Mouse (Mus musculus) 3134 (cell line): ENCODE data around the gene Rasa2.
"Not testable (repeated sequence)": the region's sequence is repeated elsewhere in the genome, so short reads cannot be mapped to it uniquely, and the experiment has no call there.

ENCODE experiments used
- DNase-seq: peaks from one replicate; pipeline ENCODE4 v3.0.0-alpha.2; 2011; ENCODE audit warnings: low spot score; ENCODE audit not compliant: insufficient read length; ENCODE audit errors: extremely low read depth

Rasa2 gene

GRCm38 (mm10) chr9:96631389-96632072 lies at the start of gene Rasa2:
Rasa2 (minus strand) TSS chr9:96631617.
- peak; percentile 93 for DNase-seq

GRCm38 (mm10) chr9:96678611-96679010 lies 47.2 kb upstream of the Rasa2 start:
- DNase-seq: no peak

- not testable (repeated sequence) for DNase-seq
Measured at GRCm38 (mm10) chr9:96677711-96678110, 46.3 kb upstream of the Rasa2 start.

- no peak for DNase-seq
Measured at GRCm38 (mm10) chr9:96676671-96677070, 45.3 kb upstream of the Rasa2 start.

- DNase-seq: no peak
Measured at GRCm38 (mm10) chr9:96675763-96676640, 44.6 kb upstream of the Rasa2 start.

- DNase-seq: peak; percentile 51
Measured at GRCm38 (mm10) chr9:96675071-96675762, 43.8 kb upstream of the Rasa2 start.

GRCm38 (mm10) chr9:96674301-96674700 lies 42.9 kb upstream of the Rasa2 start:
- no peak for DNase-seq

- DNase-seq: no peak
Measured at GRCm38 (mm10) chr9:96672466-96672865, 41.0 kb upstream of the Rasa2 start.

GRCm38 (mm10) chr9:96671249-96671648 lies 39.8 kb upstream of the Rasa2 start:
- DNase-seq: no peak

- DNase-seq: peak; percentile 91
Measured at GRCm38 (mm10) chr9:96669877-96670276, 38.5 kb upstream of the Rasa2 start.

GRCm38 (mm10) chr9:96668628-96669027 lies 37.2 kb upstream of the Rasa2 start:
- peak; percentile 35 for DNase-seq

GRCm38 (mm10) chr9:96660510-96661244 lies 29.3 kb upstream of the Rasa2 start:
- DNase-seq: no peak

- no peak for DNase-seq
Measured at GRCm38 (mm10) chr9:96659801-96660200, 28.4 kb upstream of the Rasa2 start.

GRCm38 (mm10) chr9:96653538-96653937 lies 22.1 kb upstream of the Rasa2 start:
- no peak for DNase-seq

GRCm38 (mm10) chr9:96652763-96653162 lies 21.3 kb upstream of the Rasa2 start:
- DNase-seq: no peak

GRCm38 (mm10) chr9:96650807-96651206 lies 19.4 kb upstream of the Rasa2 start:
- DNase-seq: peak; percentile 63

GRCm38 (mm10) chr9:96649924-96650323 lies 18.5 kb upstream of the Rasa2 start:
- peak; percentile 86 for DNase-seq

GRCm38 (mm10) chr9:96649362-96649761 lies 17.9 kb upstream of the Rasa2 start:
- no peak for DNase-seq

- no peak for DNase-seq
Measured at GRCm38 (mm10) chr9:96646668-96647295, 15.4 kb upstream of the Rasa2 start.

GRCm38 (mm10) chr9:96644840-96645239 lies 13.4 kb upstream of the Rasa2 start:
- no peak for DNase-seq
